Mouse (Mus musculus): ENCODE measurements around the gene Ndufaf2.

Gene Ndufaf2

DNA sequence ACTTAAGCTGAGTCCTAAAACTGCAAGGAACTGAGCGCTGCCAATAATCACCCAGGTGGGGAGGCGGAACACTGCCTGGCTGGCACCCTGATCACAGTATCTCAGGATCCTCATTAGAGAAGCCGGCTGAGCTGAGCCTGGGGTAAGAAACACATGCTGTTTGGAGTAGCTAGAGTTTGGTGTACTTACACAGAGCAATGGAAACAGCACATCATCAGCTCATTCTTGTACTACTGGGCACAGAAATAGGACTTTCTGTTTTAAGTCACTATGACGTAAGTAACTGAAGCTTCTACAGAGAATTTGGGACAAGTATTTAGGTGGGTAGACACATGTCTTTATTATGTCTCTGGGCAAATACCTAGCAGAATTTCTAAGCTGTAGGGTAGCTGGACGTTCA lies 72.4 kb downstream of the Ndufaf2 start:
- DNase-seq (ENCODE audit: low read depth, low spot score), result peak; percentile 25

DNA sequence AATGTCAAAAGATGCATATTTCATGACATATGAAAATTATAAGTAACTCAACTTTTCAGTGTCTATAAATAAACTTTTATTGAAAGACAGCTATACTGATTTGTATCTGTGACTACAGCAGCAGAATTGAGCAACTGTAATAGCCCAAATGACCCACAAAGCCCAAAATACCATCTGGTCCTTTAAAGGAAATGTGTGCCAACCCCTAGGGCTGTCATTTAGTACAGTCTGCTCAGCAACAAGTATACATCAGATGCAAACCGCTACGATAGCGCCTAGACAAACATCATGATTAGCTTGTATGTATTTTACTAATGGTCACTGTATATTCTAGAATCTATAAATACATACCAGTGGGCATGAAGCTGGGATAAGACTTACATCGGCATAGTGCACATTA lies 74.3 kb downstream of the Ndufaf2 start:
- DNase-seq (ENCODE audit: low read depth, low spot score), result peak; percentile 70

DNA sequence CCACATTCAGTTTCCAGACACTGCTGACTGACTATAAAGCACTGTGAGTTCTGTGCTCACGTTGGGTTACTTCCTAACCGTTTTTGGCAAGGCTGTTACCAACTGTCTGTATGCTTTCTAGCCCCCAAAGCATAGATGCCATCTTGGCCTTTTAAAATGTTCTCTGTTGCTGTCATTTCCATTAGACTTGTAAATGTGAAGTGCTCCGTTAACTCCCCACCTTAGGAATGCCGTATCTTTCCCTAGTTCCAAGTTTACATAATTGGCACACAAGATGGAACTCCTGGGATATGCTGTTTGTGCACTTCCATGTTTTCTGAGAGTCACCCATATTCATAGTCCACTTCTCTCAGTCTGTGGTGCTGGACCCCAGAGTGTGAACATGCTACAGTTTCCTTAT lies 80.5 kb downstream of the Ndufaf2 start:
- no peak for DNase-seq (ENCODE audit: low read depth, low spot score)

DNA sequence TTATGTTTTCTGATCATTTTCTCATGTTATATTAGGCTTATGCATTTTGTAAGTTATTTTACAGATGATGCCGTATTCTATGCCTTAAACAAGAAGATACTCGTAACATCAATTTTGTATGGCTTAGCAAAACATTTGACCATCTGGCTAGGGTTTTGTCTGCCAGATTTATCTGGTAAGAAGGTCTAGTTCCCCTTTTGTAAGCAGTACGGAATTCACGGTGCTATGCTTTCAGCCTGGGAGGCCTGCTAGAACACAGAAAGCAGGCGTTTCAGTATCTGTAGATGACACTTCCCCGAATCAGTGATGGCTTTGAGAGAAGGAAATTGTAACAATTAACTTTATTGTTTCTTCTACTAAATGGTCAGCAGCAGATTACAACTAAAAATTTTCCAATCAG lies 80.9 kb downstream of the Ndufaf2 start:
- peak; percentile 75 for DNase-seq (ENCODE audit: low read depth, low spot score)

DNA sequence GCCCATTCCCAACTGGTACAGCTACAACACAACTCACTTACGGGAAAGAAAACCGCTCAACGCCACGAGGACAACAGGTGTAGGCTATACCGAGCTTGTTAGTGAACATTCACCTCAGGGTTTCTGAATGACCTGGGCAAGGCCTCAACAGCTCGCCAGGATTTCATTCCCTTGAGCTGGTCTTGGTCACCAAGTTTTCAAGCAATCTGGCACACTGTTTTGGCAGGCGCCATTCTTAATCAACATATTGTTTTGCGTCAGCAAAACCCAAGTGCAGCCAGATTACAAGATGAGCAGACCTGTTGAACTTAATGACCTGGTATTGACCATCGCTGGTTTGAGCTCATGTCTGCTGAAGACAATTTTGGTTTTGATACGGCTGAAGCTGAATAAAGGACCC lies 88.3 kb downstream of the Ndufaf2 start:
- DNase-seq (ENCODE audit: low read depth, low spot score), result no peak

DNA sequence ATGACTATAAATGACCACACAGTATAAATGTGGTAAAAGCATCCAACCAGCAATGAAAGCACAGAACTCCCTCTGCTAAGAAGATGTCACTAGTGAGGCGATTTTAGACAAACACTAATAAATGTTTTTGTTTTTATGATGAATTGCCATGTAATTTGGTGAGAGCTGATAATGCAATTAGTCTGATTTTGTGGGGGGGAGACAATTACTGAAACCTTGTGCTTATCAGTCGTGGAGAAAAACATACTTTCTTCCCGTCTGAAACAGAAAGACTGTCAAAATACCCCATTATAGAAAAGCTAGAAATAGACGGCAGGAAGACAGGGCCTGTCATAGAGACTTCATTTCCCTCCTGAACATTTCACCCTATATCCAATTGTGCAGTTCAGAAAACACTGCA lies 89.3 kb downstream of the Ndufaf2 start:
- no peak for DNase-seq (ENCODE audit: low read depth, low spot score)

DNA sequence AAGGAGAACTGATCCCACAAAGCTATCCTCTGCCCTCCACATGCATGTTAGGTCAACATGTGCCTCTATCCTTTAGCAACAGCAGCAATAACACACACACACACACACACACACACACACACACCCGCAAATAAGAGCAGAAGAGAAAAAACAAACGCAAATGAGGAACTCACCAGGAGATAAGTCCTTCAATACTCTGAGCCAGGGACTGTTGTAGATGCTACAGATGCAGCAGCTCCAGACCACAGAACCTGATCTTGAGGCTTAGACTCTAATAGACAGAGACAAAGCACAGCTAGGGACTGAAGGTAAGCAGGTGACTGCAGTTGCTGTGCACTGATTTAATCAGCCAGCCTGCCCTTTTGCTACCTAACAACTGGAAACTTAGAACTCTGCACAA lies 92.4 kb downstream of the Ndufaf2 start:
- DNase-seq (ENCODE audit: low read depth, low spot score), result no peak

DNA sequence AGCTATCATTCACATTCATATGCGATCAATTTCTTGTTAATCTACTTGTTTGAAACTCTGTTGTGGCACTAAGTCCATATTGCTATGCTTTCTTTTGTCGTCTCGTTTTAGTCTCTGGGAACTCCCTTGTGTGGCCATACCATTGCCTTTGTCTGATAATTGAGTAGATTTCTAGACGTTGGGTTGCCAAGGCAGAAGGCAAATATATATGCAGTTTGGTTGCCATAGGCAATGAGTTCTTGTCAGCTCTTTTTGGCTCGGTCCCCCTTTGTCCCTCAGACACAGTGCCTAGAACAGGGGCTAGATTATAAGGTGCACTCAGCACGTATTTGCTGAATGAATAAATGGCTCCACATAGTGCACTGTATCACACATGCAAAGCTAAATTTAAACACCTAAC lies 94.1 kb downstream of the Ndufaf2 start:
- DNase-seq (ENCODE audit: low read depth, low spot score), result no peak

DNA sequence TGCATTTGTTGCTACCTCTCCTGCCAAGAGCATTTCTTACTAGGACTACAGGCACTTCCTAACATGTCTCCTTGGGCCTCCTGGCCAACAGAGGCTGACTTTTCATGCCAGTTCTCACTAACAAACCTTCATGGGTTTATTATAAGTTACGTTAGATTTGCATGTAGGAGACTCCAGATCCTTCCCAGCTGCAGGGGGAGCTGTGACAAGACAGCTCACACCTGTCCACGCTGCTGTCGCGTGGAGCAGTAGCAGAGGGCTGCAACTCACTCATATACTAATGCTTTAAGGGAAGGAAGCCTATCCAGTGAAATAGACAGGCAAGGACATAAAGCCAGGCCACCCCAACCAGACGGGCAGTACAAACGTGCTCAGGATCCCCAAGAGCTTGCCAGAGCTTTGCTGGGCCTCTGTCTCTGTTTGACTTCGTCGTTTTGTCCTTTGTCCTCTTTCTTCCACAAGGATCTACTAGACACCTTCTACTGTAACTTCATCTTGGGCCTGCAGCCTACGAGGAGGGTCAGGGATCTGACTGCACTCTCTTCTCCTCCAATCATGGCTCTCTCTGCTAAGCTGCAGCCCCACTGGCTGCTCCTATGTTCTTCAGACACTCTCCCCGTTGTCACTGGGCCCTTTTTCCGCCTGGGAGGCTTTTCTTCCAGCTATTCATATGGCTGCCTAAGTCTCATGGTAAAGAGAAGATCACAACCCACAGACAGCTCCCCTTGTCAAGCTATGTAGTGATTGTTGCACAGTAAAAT lies 94.9 kb downstream of the Ndufaf2 start:
- no peak for DNase-seq (ENCODE audit: low read depth, low spot score)

DNA sequence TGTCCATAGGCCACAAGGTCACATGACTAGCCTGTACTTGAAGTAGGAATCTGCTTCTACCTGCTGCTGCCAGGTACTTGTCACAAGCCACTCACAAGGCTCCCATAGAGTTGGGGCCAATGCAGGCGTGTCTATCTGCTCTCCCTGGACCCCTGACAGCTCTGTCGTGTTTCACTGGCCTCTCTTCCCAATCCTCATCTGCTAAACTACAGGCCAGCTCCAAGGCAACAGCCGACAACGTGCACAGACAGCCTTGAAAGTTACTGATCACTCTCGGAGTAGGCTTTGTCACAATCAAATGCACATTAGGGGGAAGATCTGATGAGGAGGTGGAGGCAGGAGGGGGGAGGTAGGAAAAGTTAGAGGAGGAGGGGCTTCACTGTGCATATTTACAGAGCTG lies 95.5 kb downstream of the Ndufaf2 start:
- no peak for DNase-seq (ENCODE audit: low read depth, low spot score)

DNA sequence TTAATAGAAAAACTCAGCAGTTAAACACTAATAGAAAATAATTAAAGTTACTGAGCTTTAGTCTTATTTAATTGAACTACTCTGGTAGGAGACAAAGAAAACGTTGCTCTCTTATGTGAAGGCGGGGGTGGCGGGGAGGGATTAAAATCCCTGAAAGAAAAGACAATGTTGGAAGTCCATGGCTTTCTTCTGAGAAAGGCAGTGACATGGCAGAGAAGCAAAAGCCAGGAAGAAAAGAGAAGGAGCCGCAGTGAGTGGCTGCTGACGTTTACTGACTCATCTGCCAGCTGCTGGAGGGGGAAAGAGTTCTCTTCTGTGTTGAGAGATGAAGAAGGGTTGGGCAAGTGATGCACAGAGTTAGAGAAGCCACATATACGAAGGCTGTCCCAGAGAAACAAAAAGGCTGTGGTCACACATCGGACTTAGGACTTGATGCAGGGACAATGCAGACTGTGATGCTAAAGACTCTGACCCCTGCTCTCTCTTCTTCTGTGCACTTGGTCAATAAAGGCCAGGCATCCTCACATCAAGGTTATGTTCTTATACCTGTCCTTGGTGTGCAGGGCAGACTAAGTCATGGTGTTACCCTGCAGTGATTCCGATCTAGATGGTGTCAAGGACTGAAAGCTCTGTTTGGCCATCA lies 97.4 kb downstream of the Ndufaf2 start:
- DNase-seq (ENCODE audit: low read depth, low spot score), result peak; percentile 40

DNA sequence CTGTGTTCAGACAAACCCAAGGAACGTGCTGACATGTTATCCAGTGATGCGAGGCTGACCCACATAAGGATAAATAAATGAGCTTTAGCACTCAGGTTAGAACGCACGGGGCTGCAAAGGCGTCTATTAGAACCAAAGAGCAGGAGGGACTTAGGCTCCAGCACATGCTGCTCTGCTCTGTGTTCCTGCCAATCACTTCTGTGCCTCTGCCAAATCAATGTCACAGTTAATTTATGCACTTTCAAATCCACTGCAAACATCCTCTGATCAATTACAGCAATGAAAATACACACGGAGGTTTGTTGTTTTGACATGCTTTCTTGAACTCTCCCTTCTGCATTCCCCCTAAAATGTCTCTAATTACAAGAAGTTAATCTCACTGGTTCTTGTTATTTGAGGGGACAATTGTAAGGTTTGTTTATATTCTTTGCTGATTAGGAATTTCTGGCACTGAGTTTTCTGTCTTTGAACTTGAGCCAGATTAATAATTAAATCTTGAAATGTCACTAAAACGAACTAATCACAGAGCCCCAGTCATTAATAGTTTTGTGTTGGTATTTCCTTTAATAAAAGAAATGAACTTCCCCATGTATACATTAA lies 98.0 kb downstream of the Ndufaf2 start:
- peak; percentile 44 for DNase-seq (ENCODE audit: low read depth, low spot score)

DNA sequence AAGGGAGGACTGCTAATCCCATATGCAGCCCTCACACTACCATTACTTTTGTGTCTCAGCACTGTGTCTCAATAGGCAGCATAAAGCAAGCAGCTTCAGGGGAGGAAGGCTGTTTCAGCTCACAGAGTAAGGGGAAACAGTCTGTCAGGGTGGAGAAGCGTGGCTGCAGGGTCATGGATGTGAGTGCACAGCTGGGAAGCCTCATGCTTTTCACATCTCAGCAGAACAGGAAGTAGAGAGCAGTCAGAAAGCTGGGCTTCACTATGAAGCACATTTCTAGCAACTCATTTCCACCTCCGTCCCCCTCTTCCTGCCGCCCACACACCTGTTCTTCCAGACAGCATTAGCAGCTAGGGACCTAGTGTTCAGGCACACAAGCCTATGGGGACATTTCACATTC lies 101.5 kb downstream of the Ndufaf2 start:
- peak; percentile 43 for DNase-seq (ENCODE audit: low read depth, low spot score)

DNA sequence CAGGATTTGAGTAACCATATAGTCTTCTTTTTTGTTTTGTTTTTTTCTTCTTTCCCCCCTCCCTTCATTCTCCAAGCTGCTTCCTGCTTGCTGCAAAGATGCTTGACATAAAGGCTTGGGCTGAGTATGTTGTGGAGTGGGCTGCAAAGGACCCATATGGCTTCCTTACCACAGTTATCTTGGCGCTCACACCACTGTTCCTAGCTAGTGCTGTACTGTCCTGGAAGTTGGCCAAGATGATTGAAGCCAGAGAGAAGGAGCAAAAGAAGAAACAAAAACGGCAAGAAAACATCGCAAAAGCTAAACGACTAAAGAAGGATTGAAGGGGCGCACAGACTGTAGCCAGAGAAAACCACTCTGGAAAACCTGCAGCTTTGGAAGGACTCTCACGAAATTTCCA lies 111.1 kb downstream of the Ndufaf2 start:
- DNase-seq (ENCODE audit: low read depth, low spot score), result peak; percentile 64

DNA sequence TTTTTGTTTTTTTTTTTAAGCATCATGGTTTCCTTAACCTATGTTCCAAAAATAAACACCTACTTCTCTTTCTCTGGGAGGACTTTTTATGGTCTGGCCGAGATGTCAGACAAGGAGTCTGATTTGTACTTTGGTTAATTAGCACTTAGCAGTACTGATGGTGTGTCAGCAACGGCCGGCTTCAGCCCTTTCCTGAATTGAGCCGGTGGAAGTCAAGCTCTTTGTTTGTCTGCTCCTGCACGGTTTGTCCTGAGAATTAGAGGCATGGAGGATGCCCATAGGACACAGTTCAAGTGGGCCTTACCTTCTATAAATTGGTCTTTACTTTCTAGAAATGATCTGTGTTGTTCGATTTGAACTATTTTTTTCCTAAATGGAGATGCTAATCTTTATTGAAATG lies 111.5 kb downstream of the Ndufaf2 start:
- no peak for DNase-seq (ENCODE audit: low read depth, low spot score)

DNA sequence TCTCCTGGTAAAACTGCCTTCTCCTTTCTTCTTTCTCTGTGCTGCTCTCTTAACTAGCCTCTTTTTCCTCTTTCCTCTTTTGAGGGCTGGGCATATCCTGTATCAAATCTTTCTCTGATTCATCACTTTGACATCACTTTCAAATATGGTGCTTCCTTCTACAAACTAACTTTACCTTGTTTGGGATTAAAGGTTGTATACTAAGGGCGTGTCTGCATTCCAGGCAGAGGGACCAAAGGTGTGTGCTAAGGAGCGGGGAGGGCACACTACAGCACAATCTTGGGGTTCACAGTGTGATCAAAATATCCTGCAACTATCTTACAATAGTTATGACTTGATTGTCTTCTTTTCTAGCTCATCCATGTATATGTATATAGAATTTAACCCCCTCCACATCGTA lies 112.4 kb downstream of the Ndufaf2 start:
- DNase-seq (ENCODE audit: low read depth, low spot score), result no peak

DNA sequence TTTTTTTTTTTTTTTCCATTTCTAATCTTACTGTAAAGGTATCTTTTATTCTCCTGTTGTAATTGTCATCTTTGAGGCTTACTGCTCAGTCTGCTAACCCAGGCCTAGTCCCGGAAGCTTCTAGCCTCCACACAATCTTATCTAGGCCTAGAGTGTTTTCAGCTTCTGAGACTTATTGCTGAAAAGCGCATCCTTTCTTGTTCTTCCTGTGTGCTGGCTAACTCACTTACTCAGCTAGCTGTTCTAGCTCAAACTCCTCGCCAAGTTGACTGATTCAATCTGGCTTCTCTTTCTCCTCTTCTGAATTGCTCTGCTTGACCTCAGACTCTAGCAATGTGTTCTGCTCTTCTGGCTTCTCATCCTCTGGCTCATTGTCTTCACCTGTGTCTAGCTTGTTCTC lies 112.8 kb downstream of the Ndufaf2 start:
- DNase-seq (ENCODE audit: low read depth, low spot score), result no peak

DNA sequence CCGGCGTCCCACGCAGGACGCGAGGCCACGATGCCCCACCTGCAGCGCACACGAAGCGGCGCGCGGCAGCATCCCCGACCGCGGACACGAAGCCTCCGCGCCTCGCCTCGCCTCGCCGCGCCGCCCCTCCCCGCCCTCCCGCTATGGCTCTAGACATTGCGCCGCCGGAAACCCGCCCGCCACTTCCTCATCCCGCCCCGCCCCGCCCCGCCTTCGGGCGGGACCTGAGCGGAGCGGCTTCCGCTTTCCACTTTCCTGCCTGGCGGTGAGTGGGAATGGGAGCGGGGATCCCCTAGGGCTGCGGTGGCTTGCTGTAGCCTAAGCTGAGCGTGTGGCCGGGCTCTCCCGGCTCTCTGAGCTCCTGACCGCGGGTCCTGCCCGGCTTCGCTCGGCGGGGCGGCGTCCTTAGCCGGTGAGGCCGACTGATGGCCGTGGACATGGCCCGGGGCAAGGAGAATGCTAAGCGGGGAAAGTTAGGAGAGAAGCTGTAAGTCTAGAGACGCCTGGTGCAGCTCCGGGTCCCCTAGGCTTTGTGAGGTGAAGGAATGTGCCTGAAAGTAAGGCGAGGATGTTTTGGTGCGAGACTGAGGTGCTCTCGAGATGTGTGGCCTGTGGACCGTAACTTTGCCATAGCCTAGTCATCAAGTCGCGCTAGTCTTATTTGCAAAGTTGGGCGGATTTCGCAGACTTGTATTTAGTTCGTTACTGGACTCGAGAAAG lies 114.0 kb downstream of the Ndufaf2 start, which contains the start of gene Smim15:
Gene Smim15, plus strand, starts transcription at position 225 of the 720 bp plus-strand sequence.
- DNase-seq (ENCODE audit: low read depth, low spot score), result peak; percentile 91

DNA sequence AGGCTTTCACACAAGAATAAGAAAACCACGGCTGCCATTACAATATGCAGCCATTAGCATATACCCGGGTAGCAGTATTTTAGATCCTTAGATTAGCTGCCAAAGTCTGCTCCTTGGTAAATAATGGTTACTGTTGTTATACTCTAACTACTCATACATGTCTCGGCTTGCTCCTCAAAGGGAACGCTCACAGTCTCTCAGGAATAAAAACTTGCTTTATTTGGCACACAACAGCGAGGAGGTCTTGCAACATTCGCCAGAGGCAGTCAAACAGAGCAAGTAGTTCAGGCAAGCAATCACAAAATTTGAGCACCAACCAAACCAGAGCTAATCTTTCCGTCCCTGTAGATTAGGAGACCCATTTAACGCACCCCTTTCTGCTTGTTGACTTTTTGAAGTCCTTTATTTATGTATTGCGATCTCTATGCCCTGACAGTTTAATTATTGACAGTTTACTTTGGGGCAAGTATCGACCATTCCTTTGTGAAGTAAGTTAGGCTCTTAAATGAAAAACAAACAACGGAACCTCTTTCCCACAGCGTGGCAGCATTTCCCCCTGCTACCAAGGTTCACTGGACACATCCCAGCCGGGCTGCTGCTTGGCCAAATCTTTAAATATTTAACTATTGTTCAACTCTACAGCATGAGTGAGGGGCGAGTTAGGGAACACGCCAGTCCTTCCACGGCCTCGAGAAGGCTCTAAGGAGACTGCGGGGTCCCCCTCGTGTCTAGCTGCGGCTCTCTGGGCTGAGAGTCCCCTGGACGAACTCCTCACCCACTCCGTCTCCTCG lies 114.8 kb downstream of the Ndufaf2 start:
- peak; percentile 64 for DNase-seq (ENCODE audit: low read depth, low spot score)

DNA sequence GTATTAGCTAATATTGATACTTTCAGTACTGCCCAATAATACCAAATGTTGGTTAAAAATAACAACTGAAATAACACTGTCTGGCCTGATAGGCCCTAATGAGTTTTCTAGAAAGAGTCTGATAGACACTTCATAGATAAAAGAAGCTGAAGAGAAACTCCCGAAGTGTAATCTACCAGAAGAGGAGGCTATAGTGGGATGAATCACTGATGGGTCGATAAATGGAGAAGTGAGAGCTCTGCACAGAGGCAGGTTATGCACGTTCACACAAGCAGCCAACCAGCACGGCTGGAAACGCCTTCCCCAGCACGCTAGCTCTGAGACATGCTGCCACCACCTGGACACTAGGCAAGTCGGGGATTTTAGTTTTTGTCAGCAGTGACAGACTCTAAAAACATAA lies 117.1 kb downstream of the Ndufaf2 start:
- DNase-seq (ENCODE audit: low read depth, low spot score), result peak; percentile 93

DNA sequence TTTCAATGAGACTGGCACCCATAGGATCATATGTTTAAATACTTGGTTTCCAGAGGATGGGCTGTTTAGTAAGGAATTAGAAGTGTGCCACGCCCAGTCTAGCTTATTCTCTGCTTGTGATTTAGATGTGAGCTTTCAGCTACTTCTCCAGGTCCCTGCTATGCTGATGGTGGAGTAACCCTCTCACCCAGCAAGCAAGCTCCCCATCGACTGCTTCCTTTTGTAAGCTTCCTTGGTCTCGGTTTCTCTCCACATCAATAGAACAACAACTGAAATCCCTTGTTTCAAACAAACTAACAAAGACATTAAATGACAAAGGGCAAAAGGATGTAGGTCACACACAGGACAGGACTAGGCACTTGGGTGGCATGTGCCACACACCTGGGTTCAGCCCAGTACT lies 118.0 kb downstream of the Ndufaf2 start:
- DNase-seq (ENCODE audit: low read depth, low spot score), result no peak

DNA sequence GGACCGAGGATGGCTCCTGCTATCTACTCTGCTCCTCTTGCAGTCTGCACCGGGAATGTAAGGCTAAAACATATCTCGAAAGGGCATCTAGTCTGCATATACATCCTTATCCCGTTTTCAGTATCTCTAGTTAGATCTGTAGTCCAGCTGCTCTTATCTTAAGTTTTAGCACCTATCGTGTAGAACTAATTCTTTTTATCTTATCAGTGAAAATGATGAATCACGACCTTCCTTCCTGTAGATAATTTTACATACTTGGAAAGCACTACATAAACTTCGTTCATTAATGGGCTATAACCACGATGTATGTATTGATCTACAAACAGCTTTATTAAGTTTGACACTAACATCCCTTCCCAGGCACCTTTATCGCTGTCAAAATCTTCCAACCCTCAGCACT lies 118.5 kb downstream of the Ndufaf2 start:
- no peak for DNase-seq (ENCODE audit: low read depth, low spot score)

All from brain, adult 2 months (tissue).